Mouse (Mus musculus) testis, postnatal 10 days (tissue): Measurements from ENCODE around the gene Fam186b.
A peak's percentile ranks its signal among the peaks of the same experiment; 100 is the strongest.

Experiments
- DNase-seq: peaks from one replicate; pipeline ENCODE4 v3.0.0; 2021; ENCODE audit warnings: low spot score

Fam186b gene

GRCm38 (mm10) chr15:99224208-99224911, 71.3 kb downstream of the Fam186b start, which contains the start of gene Kcnh3:
Gene Kcnh3, plus strand, starts transcription at chr15:99224861.
- peak; percentile 73 for DNase-seq

DNA sequence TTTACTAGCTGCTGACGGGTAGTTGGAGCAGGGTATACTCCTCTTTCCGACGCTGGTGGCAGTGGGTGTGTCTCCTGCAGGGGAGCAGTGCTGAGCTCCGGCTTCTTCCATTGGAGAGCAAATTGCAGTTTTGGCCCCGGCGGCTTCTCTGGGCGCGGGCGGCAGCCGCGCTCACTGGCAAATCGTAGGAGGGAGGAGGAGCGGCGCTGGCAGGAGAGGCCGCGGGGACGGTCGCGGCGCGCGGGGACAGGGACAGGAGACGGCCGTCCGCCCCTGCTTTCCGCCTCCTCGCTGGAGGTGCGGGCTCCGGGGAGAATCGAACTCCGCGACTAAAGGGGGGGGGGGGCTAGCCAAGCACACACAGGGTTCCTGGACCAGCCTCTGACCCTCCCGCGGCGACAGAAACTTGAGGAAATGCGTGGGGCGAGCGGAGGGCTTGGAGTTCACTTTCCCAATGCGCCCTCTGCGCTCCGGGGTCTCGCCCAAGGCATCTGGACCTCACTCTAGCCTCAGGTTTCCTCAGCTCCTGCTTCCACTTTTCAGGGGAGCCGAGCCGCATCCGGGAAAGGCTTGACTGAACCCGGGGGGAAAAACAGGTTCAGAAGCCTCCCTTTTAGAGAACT, 72.0 kb downstream of the Fam186b start:
- peak; percentile 66 for DNase-seq

GRCm38 (mm10) chr15:99222794-99223584, 72.7 kb downstream of the Fam186b start:
- no peak for DNase-seq

GRCm38 (mm10) chr15:99221315-99221952, 74.3 kb downstream of the Fam186b start:
- DNase-seq = no peak
